Mouse (Mus musculus) urinary bladder, adult 2 months (tissue): ENCODE results near the gene Serpinb5. TPM values are rescaled to one million over a fixed set of nuclear protein-coding genes. Genes with fewer than 3 reads are reported as not detected.
"Not testable (repeated sequence)": the region's sequence is repeated elsewhere in the genome, so short reads cannot be mapped to it uniquely, and the experiment has no call there.

ENCODE experiments used
- DNase-seq: peaks from one replicate; pipeline ENCODE4 v3.0.0; 2022; ENCODE audit warnings: low spot score
- polyA plus RNA-seq: library from polyadenylated mRNA; depleted of rRNA; stranded (reverse); fragments of >200 nt; gene quantifications from 2 replicates; pipeline ENCODE4 v1.2.3, GENCODE M21; 2012; rRNA removed

The Serpinb5 gene
- polyA plus RNA-seq: 13.9 and 16.2 TPM in 2 replicates

DNA sequence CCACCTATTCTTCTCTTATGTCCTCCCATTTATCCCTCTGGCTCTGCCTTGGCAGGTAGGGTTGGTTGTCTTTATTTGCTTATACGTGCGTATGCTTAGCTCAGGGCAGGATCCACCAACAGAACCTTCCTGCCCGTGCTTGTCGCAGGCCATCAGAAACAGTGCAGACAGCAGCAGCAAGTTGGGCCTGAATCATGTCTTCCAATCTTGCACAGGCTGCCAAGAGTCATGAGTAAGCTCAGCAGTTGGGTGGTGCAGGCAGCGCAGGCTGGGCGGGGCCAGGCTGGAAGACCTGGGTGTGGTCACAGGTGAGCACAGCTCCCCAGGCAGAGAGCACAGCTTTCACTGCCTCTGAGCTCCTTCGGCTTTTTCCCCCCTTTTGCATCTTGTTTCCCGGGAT, at the start of gene Serpinb5:
Serpinb5 (plus strand) TSS at position 327 of the 400 bp plus-strand sequence.
- peak; percentile 56 for DNase-seq

DNA sequence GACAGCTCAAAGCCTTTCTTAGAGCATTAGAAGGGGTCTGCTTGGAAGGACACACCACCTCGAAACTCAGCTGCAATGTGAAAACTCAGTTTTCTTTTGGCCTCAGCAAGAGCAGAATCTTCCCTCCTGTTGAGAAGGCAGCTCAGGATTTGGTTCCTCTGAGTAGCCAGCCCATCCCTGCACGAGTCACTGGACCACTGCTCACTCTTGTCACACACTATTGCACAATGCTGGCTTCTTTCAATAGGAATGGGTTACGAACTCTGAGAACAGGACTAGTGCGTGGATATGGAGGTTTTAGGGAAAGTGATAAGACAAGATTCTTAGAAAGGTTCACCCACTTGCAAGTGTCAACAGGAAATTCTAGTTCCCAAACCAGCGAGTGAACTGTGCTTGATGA, 46.1 kb upstream of the Serpinb5 start:
- DNase-seq: no peak

DNA sequence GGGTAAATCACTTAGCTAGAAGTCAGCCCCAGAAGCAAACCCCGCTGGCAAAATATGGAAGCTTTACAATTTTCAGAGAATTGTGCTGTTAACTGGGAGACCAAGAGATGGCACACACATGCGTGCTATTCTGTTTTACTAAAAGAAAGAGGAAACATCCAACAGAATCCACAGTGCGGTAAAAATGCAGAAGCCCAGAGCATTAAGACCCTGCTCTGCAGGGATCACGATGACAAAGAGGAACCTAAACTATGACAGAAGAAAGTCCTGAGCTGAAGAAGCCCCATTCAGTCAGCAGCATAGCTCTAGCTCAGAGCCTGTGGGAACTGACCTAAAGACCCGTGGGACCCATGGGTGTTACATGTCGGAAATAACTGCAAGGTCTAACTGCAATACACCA, 45.7 kb upstream of the Serpinb5 start:
- DNase-seq: no peak

DNA sequence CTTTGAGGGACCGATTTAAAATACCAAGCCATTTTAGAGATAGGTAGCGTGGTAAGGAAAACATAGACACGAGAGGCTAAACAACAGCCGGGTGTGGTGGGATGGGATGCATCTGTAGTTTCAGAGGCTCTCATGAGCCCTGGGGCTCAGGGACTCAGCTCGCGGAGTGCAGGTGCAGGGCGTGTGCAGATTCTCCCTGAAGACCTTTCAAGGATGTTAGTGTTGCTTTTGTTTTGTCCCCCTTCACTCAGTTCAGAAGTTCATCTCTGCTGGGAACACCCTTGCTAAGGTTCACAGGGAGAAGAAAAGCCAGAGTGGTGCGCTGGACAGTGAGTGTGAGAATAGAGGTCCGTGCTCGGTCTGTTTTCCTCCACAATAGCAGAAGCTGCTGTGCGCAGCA, 44.2 kb upstream of the Serpinb5 start:
- no peak for DNase-seq

DNA sequence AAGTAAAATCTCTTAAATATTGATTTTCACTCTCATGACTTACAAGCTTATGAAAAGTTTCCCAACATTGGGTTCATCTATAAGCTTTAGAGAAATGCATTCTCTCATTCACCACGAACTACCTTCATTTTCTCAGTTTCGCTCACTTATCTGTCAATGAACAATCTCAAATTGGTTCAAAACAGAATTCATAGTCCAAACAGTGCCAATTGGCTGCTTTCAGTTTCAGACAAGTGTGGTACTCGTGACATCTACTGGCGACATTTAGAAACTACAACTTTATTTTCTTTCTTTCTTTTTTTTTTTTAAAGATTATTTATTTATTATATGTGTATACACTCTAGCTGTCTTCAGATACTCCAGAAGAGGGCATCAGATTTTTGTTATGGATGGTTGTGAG, 42.6 kb upstream of the Serpinb5 start:
- no peak for DNase-seq

DNA sequence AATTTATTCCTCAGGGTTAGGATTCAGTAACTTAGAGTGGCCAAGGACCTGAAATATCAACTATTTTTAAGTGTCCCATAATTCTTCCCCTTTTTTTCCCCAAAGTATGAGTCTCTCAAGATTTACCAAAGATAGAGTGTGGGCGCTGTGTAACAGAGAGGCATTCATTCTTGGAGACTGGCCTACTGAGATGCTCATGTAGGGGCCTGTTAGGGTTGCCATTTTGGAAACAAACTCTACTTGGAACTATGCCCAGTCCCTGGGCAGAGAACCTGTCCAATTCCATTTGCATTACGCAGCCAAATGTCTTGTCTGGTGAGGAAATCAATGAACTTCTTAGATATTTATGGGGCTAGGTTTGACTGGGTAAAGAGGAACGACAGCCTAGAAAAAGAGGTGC, 38.7 kb upstream of the Serpinb5 start:
- DNase-seq: no peak

DNA sequence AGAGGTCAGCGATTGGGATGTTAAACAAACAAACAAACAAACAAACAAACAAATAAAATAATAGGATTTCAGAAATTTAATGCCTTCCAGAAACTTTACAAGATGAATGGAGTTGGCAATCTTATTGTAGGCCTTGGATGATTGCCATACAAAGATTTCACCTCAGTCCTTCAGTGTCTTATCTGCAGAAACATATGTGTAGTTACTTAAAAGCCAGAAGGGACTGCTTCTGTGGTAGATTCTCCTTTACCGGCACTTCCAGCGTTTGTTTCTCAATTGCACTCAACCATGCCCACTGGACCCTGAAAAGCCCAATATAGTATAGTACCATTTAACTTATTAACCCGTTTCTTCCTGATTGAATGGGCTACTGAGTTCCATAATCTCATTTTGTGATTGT, 32.2 kb upstream of the Serpinb5 start:
- DNase-seq: no peak

DNA sequence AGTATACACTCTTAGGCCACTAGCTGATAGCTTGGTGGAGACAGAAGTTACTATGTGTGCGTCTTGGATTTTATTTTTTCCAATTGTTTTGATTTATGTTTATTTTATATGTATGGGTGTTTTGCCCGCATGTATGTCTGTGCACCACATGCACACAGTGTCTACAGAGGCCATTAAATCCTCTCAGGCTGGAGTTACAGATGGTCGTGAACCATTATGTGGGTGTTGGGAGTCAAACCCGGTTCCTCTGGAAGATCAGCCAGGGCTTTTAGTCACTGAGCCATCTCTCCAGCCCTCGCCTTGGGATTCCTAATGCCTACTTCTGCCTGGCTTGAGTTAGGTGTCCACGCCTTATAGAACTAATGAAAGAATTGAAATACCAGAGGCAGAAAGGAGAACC, 4.6 kb downstream of the Serpinb5 start:
- no peak for DNase-seq

DNA sequence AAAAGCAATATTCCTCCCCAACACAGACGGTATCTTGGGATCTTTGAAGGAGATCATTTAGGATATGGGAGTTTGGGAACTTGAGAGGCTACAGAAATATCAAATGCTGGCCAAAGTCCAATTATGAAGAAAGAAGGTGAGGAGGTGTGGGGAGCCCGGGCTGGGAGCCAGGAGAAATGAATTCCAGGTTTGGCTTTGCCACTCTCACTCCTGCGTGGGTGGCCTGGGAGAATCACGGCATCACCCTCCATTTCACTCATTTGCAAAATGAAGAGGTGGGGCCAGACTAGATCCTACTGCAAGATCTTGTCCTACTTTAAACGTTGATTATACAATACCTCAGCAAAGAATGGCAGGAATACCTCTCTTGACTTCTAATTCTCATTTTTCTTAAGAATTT, 5.1 kb downstream of the Serpinb5 start:
- no peak for DNase-seq

DNA sequence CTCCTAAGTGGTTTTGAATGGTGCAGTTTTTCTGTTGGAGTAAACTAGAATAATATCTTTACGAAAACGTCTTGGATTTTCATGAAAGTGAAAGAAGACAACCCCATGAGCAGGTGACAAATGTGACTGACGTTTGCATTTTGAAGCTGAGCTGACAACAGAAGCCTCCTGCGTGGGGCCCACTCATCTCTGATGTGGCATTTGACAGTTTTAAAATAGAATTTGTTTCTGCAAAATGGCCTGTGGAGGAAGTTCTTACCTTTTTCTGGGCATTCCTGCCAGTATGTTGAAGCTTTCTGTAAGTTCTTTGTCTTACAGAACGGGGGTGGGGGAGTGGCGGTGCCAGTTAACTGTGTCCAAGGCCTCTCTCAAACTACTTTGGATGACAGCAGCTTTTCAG, 5.8 kb downstream of the Serpinb5 start:
- no peak for DNase-seq

DNA sequence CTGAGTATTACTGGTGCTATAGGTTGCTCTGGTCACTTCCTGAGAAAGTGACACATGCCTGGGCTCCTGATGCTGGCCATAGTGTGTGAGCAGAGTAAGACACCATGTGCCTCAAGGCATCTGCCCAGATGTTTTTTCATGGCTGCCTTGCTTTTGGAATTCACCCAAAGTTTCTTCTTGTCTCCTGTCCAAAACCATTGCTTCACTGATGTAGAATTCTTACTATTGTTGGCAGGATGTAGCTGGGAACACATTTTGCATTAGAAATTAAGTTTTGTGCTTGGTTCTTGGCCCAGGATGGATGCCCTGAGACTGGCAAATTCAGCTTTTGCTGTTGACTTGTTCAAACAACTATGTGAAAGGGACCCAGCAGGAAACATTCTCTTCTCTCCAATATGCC, 9.0 kb downstream of the Serpinb5 start:
- no peak for DNase-seq

DNA sequence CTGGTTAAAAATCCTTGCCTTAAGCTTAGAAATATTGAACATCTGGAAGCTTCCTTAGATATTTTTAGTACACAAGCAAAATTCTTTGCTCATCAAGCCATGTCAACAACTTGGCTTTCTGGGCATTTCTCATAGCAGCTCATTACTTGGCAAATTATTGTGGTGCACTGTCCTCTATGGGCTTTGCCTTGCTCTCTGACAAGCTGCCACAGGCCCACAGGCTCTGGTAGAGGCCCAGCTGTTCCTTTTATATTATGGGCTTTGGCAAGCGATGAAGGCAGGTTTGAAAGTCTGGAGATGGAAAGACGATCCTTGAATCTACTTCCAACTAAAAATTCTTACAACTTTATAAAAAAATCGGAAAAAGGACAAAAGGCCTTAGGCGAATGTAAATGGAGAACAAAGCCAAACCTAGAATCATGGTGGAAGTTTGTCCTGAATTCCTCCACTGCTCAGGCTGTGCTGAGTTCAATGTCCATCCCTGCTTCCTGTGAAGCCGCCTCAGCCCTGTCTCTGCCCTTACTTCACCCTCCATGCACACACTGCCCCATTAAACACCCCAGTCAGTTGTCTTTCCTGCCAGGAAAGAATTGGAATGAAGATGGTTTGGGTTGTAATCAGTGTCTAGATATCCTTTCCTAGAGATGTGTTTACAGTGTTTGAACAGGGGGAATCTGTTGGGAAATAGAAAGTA, 14.4 kb downstream of the Serpinb5 start:
- DNase-seq: no peak

DNA sequence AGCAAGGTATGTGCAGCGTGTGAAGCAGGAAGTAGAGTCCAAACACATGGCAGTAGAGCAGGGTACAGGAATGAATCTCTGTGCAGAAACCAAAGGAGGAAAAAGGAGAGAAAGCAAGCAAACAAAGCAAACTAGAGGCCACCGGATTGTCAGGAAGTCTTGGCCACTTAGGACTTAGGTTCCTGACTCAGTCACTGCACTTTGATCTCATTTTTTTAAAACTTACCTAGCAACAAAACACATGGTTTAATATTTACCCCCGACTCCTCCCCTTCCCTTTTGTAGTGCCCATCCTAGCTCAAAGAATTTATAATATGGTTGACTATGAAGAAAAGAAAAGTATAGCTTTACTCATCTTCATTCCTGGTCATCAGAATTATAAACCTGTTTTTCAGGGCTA, 15.2 kb downstream of the Serpinb5 start:
- DNase-seq: no peak

DNA sequence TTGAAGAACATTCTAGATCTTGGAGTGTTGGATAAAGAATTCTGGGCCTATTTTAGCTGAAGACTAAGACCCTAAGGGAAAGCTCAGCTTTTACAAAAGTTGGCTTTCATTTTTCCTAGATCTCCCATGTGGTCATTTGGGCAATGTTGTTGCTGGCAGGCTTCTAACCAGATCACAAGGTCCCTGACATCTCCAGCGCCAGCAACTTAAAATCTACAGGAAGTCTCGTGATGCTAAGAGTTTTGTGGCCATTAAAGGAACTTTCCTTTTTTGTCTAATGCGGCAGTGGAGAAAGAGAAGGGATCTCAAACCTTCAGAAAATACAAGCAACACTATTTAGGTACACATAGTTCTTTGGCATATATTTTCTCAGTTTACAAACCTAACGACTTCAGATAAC, 21.8 kb downstream of the Serpinb5 start:
- no peak for DNase-seq

DNA sequence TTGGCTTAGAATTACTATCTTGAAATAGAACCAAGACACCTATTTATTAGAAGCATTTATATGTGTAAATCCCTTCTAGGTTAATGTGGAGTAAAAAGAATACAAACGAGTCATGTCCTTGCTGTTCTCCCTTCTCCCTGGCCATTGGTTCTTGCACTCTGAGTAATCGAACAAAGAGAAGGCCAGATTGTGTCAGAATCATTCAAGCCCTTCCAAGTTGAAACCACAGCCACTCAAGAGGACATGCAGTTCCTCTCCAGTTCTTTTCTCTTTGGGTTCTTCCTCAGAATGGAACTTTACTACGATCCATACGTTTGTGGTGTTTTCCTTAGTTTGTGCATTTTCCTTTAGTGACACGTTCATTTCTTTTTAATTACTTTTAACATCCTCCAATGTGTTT, 22.4 kb downstream of the Serpinb5 start:
- DNase-seq: no peak

DNA sequence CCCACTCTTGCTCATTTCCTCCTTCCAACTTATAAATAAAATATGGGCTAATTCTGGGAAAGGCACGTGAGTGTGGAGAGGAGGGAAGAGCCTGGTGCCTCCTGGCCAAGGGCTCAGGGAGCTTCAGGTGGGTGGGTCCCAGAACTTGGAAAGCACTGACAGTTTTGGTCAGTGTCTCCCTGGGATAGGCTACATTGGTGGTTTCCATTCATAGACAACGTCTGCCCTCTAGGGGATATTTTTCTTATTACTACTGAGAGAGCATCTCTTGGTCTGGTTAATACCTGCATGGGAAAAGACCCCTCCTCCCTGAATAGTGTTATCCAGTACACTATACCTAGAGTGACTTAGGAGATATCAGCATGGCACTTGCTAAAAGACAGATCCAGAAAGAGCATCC, 22.8 kb downstream of the Serpinb5 start:
- DNase-seq: no peak

DNA sequence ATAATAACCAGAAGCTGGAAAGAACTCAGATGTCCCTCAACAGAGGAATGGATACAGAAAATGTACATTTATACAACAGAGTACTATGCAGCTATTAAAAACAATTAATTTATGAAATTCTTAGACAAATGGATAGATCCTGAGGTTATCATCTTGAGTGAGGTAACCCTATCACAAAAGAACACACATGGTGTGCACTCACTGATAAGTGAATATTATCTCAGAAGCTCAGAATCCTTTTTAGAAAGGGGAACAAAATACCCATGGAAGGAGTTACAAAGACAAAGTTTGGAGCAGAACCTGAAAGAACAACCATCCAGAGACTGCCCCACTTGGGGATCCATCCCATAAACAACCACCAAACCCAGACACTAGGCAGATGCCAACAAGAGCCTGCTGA, 34.2 kb downstream of the Serpinb5 start:
- not testable (repeated sequence) for DNase-seq

DNA sequence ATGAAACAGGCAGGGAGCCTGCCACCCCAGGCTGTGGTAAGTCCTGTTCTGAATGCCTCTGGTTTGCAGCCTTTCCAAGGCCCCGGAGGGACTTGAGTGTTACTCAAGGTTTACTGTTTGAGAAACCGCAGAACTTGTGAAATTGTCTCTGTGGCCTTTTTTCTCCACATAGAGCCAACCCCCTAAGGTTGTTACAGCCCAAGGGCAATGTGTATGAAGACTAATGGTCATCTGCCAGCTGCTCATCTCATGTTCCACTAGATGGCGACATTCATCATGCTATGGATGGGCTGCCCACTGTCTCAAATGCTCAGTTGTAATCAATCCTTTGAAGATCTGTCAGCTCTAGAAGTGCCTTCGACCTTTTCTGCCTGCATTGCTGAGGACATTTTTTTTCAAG, 40.4 kb downstream of the Serpinb5 start:
- DNase-seq: no peak

DNA sequence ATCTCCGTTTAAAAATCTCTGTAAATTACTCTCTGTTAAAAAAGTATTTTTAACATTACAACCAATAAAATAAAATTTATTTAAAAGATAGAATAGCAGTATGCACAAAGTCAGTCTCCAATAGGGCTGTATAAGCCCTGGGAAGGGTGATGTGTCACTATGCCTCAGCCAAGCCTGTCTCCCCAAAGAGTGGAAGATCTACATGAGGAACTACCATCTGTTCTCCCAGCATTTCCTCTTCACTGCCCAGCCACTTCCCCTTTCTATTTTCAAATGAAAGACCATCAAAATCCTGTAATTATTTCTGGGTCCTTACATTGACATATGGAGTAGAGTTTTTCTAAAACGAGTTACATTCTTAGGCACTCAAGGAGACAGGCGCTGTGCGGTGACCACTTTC, 71.0 kb downstream of the Serpinb5 start:
- no peak for DNase-seq

Other genes starting within 250 kb of the Serpinb5 start
- gene Bcl2, start 146.9 kb upstream of the Serpinb5 start, polyA plus RNA-seq: 3.4 and 5.7 TPM in 2 replicates
- gene Kdsr, start 101.4 kb upstream of the Serpinb5 start, polyA plus RNA-seq: 16.7 and 16.8 TPM in 2 replicates
- gene Vps4b, start 64.4 kb upstream of the Serpinb5 start, polyA plus RNA-seq: 48.1 and 50.0 TPM in 2 replicates
- gene Serpinb12, start 73.3 kb downstream of the Serpinb5 start, polyA plus RNA-seq: 0.03 and 0.06 TPM in 2 replicates
- gene Serpinb13, start 119.8 kb downstream of the Serpinb5 start, polyA plus RNA-seq: not detected in 2 replicates
- not detected in 2 replicates for gene Serpinb3a, start 191.1 kb downstream of the Serpinb5 start, polyA plus RNA-seq
- not detected in 2 replicates for gene Serpinb3d, start 222.3 kb downstream of the Serpinb5 start, polyA plus RNA-seq